Mouse (Mus musculus) CH12.LX (cell line): ENCODE measurements around the gene Cbl. TPM values are rescaled to one million over a fixed set of nuclear protein-coding genes. Genes with fewer than 3 reads are reported as not detected.

Experiments used
- DNase-seq: peaks from one replicate; pipeline ENCODE4 v3.0.0-alpha.2; 2013; ENCODE audit errors: extremely low read depth
- H3K27ac ChIP-seq: 2 replicates; pipeline ENCODE4 v1.5.1; 2012; ENCODE audit warnings: low read depth, mild to moderate bottlenecking, control low read depth, moderate library complexity; ENCODE audit not compliant: insufficient read depth
- H3K27me3 ChIP-seq: replicated peaks from 2 replicates; pipeline ENCODE3; 2012; ENCODE audit warnings: inconsistent platforms
- H3K36me3 ChIP-seq, 2 experiments: replicated peaks in 1 of 2; 2 replicates each; pipeline versions ENCODE3 to v1.6.1; 2012; ENCODE audit warnings: inconsistent platforms in 1 of 2, low read length in 1 of 2, mild to moderate bottlenecking in 1 of 2, mixed read lengths in 1 of 2, moderate library complexity in 1 of 2; ENCODE audit not compliant: control insufficient read depth in 1 of 2, insufficient read depth in 1 of 2
- H3K4me1 ChIP-seq, 2 experiments: 2 replicates each; pipeline ENCODE4 v1.6.1; 2012; ENCODE audit warnings: inconsistent platforms in 1 of 2, moderate library complexity in 1 of 2; ENCODE audit not compliant: insufficient read depth in 2 of 2, control insufficient read depth in 1 of 2
- H3K4me2 ChIP-seq: 2 replicates; pipeline ENCODE4 v1.6.1; 2012; ENCODE audit warnings: low read depth, mild to moderate bottlenecking, control low read depth; ENCODE audit not compliant: poor library complexity, insufficient read depth, severe bottlenecking
- H3K4me3 ChIP-seq, 3 experiments: fragments of 150-350 bp in 1 of 3; sonication (generic) in 1 of 3; replicated peaks in 1 of 3; 2 replicates each; pipeline versions ENCODE3 to v1.5.1; 2011 to 2012; ENCODE audit warnings: low read depth in 2 of 3, low read length in 2 of 3, mild to moderate bottlenecking in 2 of 3, moderate library complexity in 2 of 3, control low read depth in 1 of 3, improper control_type of control experiment in 1 of 3, inconsistent platforms in 1 of 3, mixed read lengths in 1 of 3; ENCODE audit not compliant: poor library complexity in 1 of 3
- H3K79me2 ChIP-seq: replicated peaks from 2 replicates; pipeline ENCODE4 v1.6.1; 2012; ENCODE audit warnings: mild to moderate bottlenecking, moderate library complexity; ENCODE audit not compliant: control insufficient read depth, poor library complexity, insufficient read depth, severe bottlenecking; ENCODE audit errors: extremely low read depth
- H3K9ac ChIP-seq: 2 replicates; pipeline ENCODE4 v1.6.1; 2012; ENCODE audit warnings: low read depth, mild to moderate bottlenecking, control low read depth, moderate library complexity; ENCODE audit not compliant: insufficient read depth
- H3K9me3 ChIP-seq: replicated peaks from 2 replicates; pipeline ENCODE3; 2012; ENCODE audit warnings: low read length, inconsistent platforms, mixed read lengths
- E2F4 ChIP-seq: IDR thresholded peaks from 2 replicates; pipeline ENCODE4 v1.6.1; 2011; ENCODE audit warnings: low read depth, low read length, improper control_type of control experiment; ENCODE audit not compliant: insufficient replicate concordance
- EP300 ChIP-seq: IDR thresholded peaks from 2 replicates; pipeline ENCODE4 v1.6.1; 2011; ENCODE audit warnings: low read length, improper control_type of control experiment
- ETS1 ChIP-seq: conservative IDR thresholded peaks from 2 replicates; pipeline ENCODE4 v1.6.1; 2012; ENCODE audit warnings: low read depth, mild to moderate bottlenecking, inconsistent platforms, low read length, improper control_type of control experiment, moderate library complexity
- GABPA ChIP-seq: IDR thresholded peaks from 2 replicates; pipeline ENCODE4 v1.6.1; 2012; ENCODE audit warnings: low read depth, low read length, improper control_type of control experiment, inconsistent platforms; ENCODE audit not compliant: insufficient replicate concordance
- HCFC1 ChIP-seq: IDR thresholded peaks from 2 replicates; pipeline ENCODE4 v1.6.1; 2012; ENCODE audit warnings: low read depth, mild to moderate bottlenecking, inconsistent platforms, low read length, improper control_type of control experiment
- IRF4 ChIP-seq: IDR thresholded peaks from 2 replicates; pipeline ENCODE4 v1.6.1; 2014; ENCODE audit warnings: low read depth, mild to moderate bottlenecking, inconsistent platforms, low read length, improper control_type of control experiment
- JUN ChIP-seq: IDR thresholded peaks from 2 replicates; pipeline ENCODE4 v1.6.1; 2011; ENCODE audit warnings: low read depth, mild to moderate bottlenecking, low read length, improper control_type of control experiment, moderate library complexity; ENCODE audit not compliant: insufficient read depth
- MAFK ChIP-seq: IDR thresholded peaks from 2 replicates; pipeline ENCODE4 v1.6.1; 2011; ENCODE audit warnings: low read length, improper control_type of control experiment; ENCODE audit not compliant: insufficient replicate concordance
- PAX5 ChIP-seq: IDR thresholded peaks from 2 replicates; pipeline ENCODE4 v1.6.1; 2012; ENCODE audit warnings: low read length, inconsistent platforms, mixed read lengths
- POLR2A ChIP-seq: IDR thresholded peaks from 2 replicates; pipeline ENCODE4 v1.6.1; 2011; ENCODE audit warnings: low read depth, mild to moderate bottlenecking, improper control_type of control experiment, low read length
- RAD21 ChIP-seq: IDR thresholded peaks from 2 replicates; pipeline ENCODE4 v1.6.1; 2011; ENCODE audit warnings: low read depth, mild to moderate bottlenecking, low read length, improper control_type of control experiment, moderate library complexity
- USF2 ChIP-seq: conservative IDR thresholded peaks from 2 replicates; pipeline ENCODE4 v1.6.1; 2011; ENCODE audit warnings: low read depth, low read length, improper control_type of control experiment
- dilution Hi-C: fragments of 300-500 bp; cut with MboI; formaldehyde crosslinking; loops from 2 replicates; pipeline ENCODE4 v1.14.3; 2020; ENCODE audit warnings: low sequenced_read_pairs; ENCODE audit not compliant: extremely low pct_unique_long_range_greater_than_20kb, extremely low pct_ligation_motif_present
- in situ Hi-C: fragments of 300-500 bp; cut with MboI; formaldehyde crosslinking; loops from 3 replicates; pipeline ENCODE4 v1.14.3; 2019; ENCODE audit warnings: low sequenced_read_pairs, low pct_ligation_motif_present, low pct_unique_long_range_greater_than_20kb, mixed read lengths
- polyA plus RNA-seq: library from polyadenylated mRNA; unstranded; fragments of >175 nt; gene quantifications from 2 replicates; pipeline ENCODE4 v1.2.1, GENCODE M21; 2012; ENCODE audit warnings: low read depth; ENCODE audit not compliant: insufficient read length
- total RNA-seq, 2 experiments: library from RNA; depleted of rRNA; stranded (reverse); fragments of 300-350 nt in 1 of 2; fragments of >200 nt in 1 of 2; gene quantifications; 2 replicates each; pipeline ENCODE4 v1.2.3; 2012 to 2014

Cbl gene
- total and polyA plus RNA-seq, 3 experiments: 8.3 to 39.0 (median 11.9) TPM

- DNase-seq: no peak
- dilution Hi-C loops (no loop called here), in situ Hi-C loops (no loop called here)
- H3K4me1 ChIP-seq: peaks cover 3 to 32% of the 10 kb centered on the region in 2 experiments; a peak in 2 of 4 replicates
- TF ChIP-seq GABPA (no peak), IRF4 (no peak), POLR2A (no peak), EP300 (no peak), USF2 (no peak), ETS1 (no peak), E2F4 (no peak), PAX5 (no peak)
- H3K79me2 ChIP-seq: peaks cover 34% of the 10 kb centered on the region
- no peak overlapping the region for H3K4me3 ChIP-seq
- no peaks in the 10 kb centered on the region for H3K9me3 ChIP-seq
- no peak overlapping the region for H3K27ac ChIP-seq
- H3K27me3 ChIP-seq: no peaks in the 10 kb centered on the region
- H3K4me2 ChIP-seq: no peak overlapping the region
- peaks cover 2 to 29% of the 10 kb centered on the region in 2 experiments for H3K36me3 ChIP-seq
- no peak overlapping the region for H3K9ac ChIP-seq
These were observed 21.4 kb downstream of the Cbl start for GRCm38 (mm10) chr9:44212406-44212805.

GRCm38 (mm10) chr9:44209416-44209815 is 24.4 kb downstream of the Cbl start:
- Histone ChIP-seq H3K79me2 (peaks cover 47% of the 10 kb centered on the region), H3K36me3 (peaks cover 2 to 41% of the 10 kb centered on the region in 2 experiments), H3K4me3 (no peak overlapping the region), H3K9me3 (peaks cover 1% of the 10 kb centered on the region), H3K27ac (no peak overlapping the region), H3K27me3 (no peaks in the 10 kb centered on the region), H3K4me2 (no peak overlapping the region), H3K4me1 (peaks cover 3 to 32% of the 10 kb centered on the region in 2 experiments; a peak in 2 of 4 replicates), H3K9ac (no peak overlapping the region)
- no peak for DNase-seq
- dilution Hi-C loops: no loop called here
- in situ Hi-C loops: no loop called here
- no peak for TF ChIP-seq HCFC1
- no peak for TF ChIP-seq JUN
- TF ChIP-seq GABPA: no peak

DNA sequence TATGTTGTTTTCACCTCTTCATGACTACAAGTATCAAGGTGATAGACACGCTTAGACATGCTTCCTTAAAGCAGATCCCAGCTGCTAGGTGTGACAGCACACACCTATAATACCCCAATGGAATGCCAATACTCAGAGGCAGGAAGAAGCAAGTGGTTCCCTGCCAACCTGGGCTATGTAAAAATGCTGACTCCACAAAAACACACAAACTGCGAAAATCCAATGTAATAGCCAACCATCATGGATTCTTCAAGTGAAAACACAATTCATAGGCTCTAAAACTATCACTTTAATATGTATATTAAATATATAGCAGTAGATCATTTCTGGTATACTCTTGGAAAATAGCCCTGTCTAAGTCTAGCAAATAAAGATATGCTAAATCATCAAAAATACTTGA is 26.0 kb downstream of the Cbl start:
- Histone ChIP-seq H3K4me2 (no peak overlapping the region), H3K4me3 (no peak overlapping the region), H3K4me1 (peaks cover 3 to 23% of the 10 kb centered on the region in 2 experiments; a peak in 2 of 4 replicates), H3K27me3 (no peaks in the 10 kb centered on the region), H3K79me2 (peaks cover 53% of the 10 kb centered on the region), H3K36me3 (peaks cover 2 to 50% of the 10 kb centered on the region in 2 experiments), H3K9ac (no peak overlapping the region), H3K27ac (no peak overlapping the region; the same call in 1 of the 2 replicates), H3K9me3 (peaks cover 3% of the 10 kb centered on the region)
- dilution Hi-C loops (no loop called here), in situ Hi-C loops (no loop called here)
- DNase-seq: no peak
- TF ChIP-seq RAD21 (no peak), MAFK (peak; percentile 97)
